ENCODE assay signal across 9 mouse cellular contexts in the genomic region with DNA sequence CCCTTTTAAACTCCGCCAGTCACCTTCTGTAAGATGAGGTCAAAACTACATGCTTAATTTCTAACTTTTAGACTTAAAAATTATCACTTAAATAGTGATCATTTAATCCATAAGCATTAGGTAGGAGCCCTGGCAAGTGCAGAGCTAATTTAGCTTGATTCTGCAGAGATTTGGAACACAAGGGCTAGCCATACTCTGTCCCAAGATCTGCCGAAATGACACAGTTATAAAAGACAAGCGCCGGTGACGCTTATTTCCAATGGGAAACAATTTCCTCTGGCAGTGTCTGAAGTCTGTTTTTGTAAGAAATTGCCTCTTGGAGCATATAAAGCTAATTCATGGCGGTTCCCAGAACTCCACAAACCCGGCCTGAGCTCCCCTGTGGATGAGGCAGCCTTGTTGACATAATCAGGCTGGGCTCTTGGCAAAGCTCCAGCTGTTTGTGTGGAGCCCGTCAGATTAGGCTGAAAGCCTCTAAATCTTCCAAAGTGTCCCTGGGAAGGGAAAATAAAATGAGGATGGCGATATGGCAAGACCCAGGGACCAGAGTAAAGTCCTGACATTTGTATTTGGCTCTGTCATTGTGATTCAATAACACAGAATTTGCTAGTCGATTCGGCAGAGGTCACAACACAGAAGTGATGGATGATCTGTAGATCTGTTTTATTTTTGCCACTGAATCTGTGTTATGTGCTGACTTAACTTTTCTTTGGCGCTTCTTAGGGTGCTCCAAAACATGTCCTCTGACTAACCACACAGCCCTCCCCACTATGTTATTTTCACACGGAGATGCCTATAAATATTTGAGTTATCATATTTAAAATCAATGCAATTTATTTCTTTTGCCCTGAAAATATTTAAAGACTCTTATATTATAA.
DNase-seq lines count a peak whose midpoint lies in the region; ATAC-seq and TF ChIP-seq lines count a peak whose summit lies in the region.
"Had no signal": no experiment of that assay in that cellular context is flagged by ENCODE, and none has a peak within 500 bp of the region (broad histone marks: within the 10 kb centered on the region; RNA-seq: fewer than 3 reads in every experiment).

No protein-coding gene starts in this region.

- peak; percentile 89 for ATAC-seq in hindbrain, postnatal 0 days
- peak; percentile 91 for ATAC-seq in midbrain, embryonic 12.5 days (ENCODE audit: low FRiP score, low read depth)
- peak; percentile 49; the same call in 1 of the 2 replicates for ATAC-seq in stomach, embryonic 14.5 days (ENCODE audit: insufficient number of reproducible peaks, insufficient read depth, low FRiP score, low read depth)

- DNase-seq in adrenal gland, adult 18-20 months (ENCODE audit: low spot score in 2 of 2) = peak; percentile 21 to 25
- peak; percentile 88 to 94 for DNase-seq in cerebellum, postnatal 25 days
- DNase-seq in gastrocnemius, adult 8-10 months (ENCODE audit: low spot score in 2 of 2) = peak; percentile 3 to 34
- peak; percentile 91 for DNase-seq in hindbrain, postnatal 0 days (ENCODE audit: low spot score)
- peak; percentile 31 for DNase-seq in left cerebral cortex, adult 11 months (ENCODE audit: low spot score)
- no peak for DNase-seq in yolk sac, embryonic 10.5 days (ENCODE audit: low spot score)

- no peaks in the 10 kb centered on the region for H3K36me3 ChIP-seq in hindbrain, postnatal 0 days (ENCODE audit: insufficient read depth, low read length)
- H3K36me3 ChIP-seq in midbrain, embryonic 12.5 days = no peaks in the 10 kb centered on the region
- H3K36me3 ChIP-seq in stomach, embryonic 14.5 days (ENCODE audit: control insufficient read depth, insufficient read depth, low read length) = no peaks in the 10 kb centered on the region
- H3K36me3 ChIP-seq: G1E had no signal

- peak overlapping the region; percentile 48 for H3K4me2 ChIP-seq in hindbrain, postnatal 0 days (ENCODE audit: low read depth, low read length)
- peak overlapping the region; percentile 23 for H3K4me2 ChIP-seq in midbrain, embryonic 12.5 days (replicated peaks)
- H3K4me2 ChIP-seq in stomach, embryonic 14.5 days (replicated peaks; ENCODE audit: low read depth, low read length) = no peak overlapping the region

- no peaks in the 10 kb centered on the region for H3K4me1 ChIP-seq in hindbrain, postnatal 0 days (ENCODE audit: insufficient read depth, low read length)
- peaks cover 10% of the 10 kb centered on the region for H3K4me1 ChIP-seq in midbrain, embryonic 12.5 days
- no peaks in the 10 kb centered on the region for H3K4me1 ChIP-seq in stomach, embryonic 14.5 days (ENCODE audit: control insufficient read depth, insufficient read depth, low read length)

- H3K27me3 ChIP-seq in hindbrain, postnatal 0 days (ENCODE audit: insufficient read depth, low read length) = no peaks in the 10 kb centered on the region
- H3K27me3 ChIP-seq in midbrain, embryonic 12.5 days = no peaks in the 10 kb centered on the region
- no peaks in the 10 kb centered on the region for H3K27me3 ChIP-seq in stomach, embryonic 14.5 days (ENCODE audit: control insufficient read depth, insufficient read depth, low read length)

- no peak for TF ChIP-seq CTCF in hindbrain, postnatal 0 days (IDR thresholded peaks at IDR 0.05; ENCODE audit: low read depth)

- H3K9ac ChIP-seq in hindbrain, postnatal 0 days (replicated peaks; ENCODE audit: low read length) = no peak overlapping the region
- no peak overlapping the region for H3K9ac ChIP-seq in midbrain, embryonic 12.5 days (replicated peaks)
- no peak overlapping the region for H3K9ac ChIP-seq in stomach, embryonic 14.5 days (replicated peaks; ENCODE audit: low read depth, low read length)

- H3K4me3 ChIP-seq in hindbrain, postnatal 0 days (ENCODE audit: low read length) = 0 out of 2 replicates have a peak overlapping the region, but pooled peaks have one; percentile 14
- no peak overlapping the region for H3K4me3 ChIP-seq in midbrain, embryonic 12.5 days
- H3K4me3 ChIP-seq in stomach, embryonic 14.5 days (ENCODE audit: low read depth, low read length) = no peak overlapping the region

- WGBS in hindbrain, postnatal 0 days = 20% methylated on average over 13 of the region's 13 CpGs
- WGBS in midbrain, embryonic 12.5 days = 31% methylated on average over 13 of the region's 13 CpGs
- WGBS in stomach, embryonic 14.5 days = 23% methylated on average over 13 of the region's 13 CpGs

- H3K9me3 ChIP-seq in hindbrain, postnatal 0 days (ENCODE audit: low read length) = no peaks in the 10 kb centered on the region
- no peaks in the 10 kb centered on the region for H3K9me3 ChIP-seq in midbrain, embryonic 12.5 days
- H3K9me3 ChIP-seq in stomach, embryonic 14.5 days (ENCODE audit: control insufficient read depth, low read depth, low read length) = no peaks in the 10 kb centered on the region

- H3K27ac ChIP-seq in hindbrain, postnatal 0 days = peak overlapping the region; percentile 65
- peak overlapping the region; percentile 54; the same call in 1 of the 2 replicates for H3K27ac ChIP-seq in midbrain, embryonic 12.5 days (replicated peaks)
- H3K27ac ChIP-seq in stomach, embryonic 14.5 days (ENCODE audit: low read length) = no peak overlapping the region
